Mouse (Mus musculus): ENCODE data around the gene Apoc4. TPM values are rescaled to one million over a fixed set of nuclear protein-coding genes. Genes with fewer than 3 reads are reported as not detected.
A peak's percentile ranks its signal among the peaks of the same experiment; 100 is the strongest.

Gene Apoc4
- total RNA-seq, 2 experiments from 2014 or later, result not detected

DNA sequence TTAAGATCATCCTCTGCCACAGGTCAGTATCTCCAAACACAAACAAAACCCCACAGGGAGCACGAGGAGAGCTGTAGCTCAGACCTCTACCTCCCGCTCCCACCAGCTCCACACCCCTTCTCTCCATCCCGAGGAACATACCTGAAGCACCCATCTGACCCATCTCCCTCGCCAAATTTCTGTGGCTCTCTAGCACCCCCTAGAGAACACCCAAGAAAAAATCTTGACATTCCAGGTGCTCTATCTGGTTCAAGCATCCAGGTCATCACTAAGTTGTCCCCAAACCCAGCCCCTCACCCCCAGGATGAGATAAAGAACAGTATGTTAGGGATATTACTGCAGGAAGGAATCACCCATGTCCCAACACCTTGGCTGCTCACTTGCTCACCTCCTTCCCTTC is 31.9 kb upstream of the Apoc4 start:
- no peak overlapping the region for H3K4me3 ChIP-seq

DNA sequence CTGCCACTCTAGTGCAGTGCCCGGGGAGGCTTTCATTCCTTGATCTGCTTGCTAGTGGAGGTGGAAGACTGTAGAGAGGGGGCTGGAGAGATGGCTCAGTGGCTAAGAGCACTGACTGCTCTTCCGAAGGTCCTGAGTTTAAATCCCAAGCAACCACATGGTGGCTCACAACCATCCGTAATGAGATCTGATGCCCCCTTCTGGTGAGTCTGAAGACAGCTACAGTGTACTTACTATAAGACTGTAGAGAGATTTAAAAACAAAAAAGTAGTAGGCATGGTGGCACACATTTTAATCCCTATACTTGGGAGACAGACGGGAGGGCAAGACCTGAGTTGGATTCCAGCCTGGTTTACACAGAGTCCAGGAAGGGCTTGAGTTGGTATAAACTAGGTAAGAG is 31.1 kb upstream of the Apoc4 start:
- H3K4me3 ChIP-seq, result no peak overlapping the region
- intact Hi-C loops (cut with DNase I), result no loop called here
- no peak overlapping the region for H3K27ac ChIP-seq
- TF ChIP-seq CTCF (IDR thresholded peaks at IDR 0.05), result peak; percentile 53
- DNase-seq, result no peak

More for the DNA sequence above, 31.9 kb upstream of the Apoc4 start:
- intact Hi-C loops (cut with DNase I), result loop anchor here (1.0 kb wide), 1 partner anchor 44 kb away; no protein-coding TSS in a partner anchor
- DNase-seq, result no peak
- no peak overlapping the region for H3K27ac ChIP-seq
- TF ChIP-seq CTCF (IDR thresholded peaks at IDR 0.05), result peak; percentile 60

DNA sequence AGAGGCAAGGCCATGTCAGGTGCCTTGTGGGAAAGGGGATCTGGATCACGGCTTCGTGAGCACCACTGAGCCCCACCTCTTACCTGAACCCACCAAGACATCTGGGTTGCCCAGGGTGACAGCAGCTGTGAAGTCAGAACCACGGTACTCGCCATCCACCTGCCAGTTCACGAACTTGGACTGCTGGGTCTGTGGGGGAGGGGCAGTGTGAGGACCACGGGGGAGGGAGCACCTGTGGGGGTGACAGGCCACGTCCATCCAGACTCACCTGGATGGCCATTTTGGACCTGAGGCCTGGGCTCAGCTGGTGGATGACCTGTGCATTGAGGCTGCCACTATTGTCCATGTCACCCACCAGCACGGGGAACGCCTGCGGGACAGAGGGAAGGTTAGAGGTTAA is 29.4 kb upstream of the Apoc4 start:
- Histone ChIP-seq H3K4me3 (no peak overlapping the region), H3K27ac (no peak overlapping the region)
- intact Hi-C loops (cut with DNase I), result no loop called here
- DNase-seq, result no peak
- no peak for TF ChIP-seq CTCF (IDR thresholded peaks at IDR 0.05)

DNA sequence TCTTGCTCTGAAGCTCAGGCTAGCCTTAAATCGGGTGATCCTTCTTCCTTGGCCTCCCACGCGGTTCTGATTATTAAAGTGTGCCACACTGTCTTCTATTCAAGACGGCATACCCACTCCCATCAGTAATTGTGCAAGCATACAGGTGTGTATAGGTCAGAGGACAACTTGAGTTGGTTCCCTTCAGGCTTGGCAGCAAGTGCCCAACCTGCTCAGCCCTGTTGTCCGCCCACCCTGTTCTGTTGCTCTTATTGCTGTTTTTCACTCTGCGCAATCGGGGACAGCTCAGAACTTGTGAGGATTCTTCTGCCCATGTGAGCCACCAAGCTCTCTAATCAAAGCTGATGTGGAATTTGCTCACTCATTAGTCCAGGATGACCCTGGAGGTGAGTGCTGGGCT is 24.0 kb upstream of the Apoc4 start:
- intact Hi-C loops (cut with DNase I), result no loop called here

DNA sequence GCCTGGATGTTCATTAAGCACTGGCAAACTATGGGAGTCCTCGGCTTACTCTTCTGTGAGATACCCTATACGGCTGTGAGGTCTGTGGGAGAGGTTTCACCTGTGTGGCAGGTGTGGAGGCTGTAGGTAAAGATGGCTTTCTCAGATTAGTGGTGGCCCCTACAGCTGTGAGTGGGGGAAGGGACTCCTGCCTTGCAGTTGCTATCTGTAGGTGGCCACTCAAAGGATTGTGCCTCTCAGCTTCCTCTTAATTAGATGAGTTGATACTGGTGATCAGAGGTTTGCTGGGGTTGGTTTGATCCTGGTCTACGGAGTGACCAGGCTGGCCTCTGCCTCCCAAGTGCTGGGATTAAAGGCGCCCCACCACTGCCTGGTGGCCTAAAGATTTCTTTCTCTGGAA is 23.2 kb upstream of the Apoc4 start:
- no peak overlapping the region for H3K27ac ChIP-seq
- H3K4me3 ChIP-seq, result no peak overlapping the region
- intact Hi-C loops (cut with DNase I), result no loop called here
- DNase-seq, result no peak
- TF ChIP-seq CTCF (IDR thresholded peaks at IDR 0.05), result no peak

More for the DNA sequence above, 24.0 kb upstream of the Apoc4 start:
- no peak for TF ChIP-seq CTCF (IDR thresholded peaks at IDR 0.05)
- Histone ChIP-seq H3K27ac (no peak overlapping the region), H3K4me3 (no peak overlapping the region)
- DNase-seq, result no peak

DNA sequence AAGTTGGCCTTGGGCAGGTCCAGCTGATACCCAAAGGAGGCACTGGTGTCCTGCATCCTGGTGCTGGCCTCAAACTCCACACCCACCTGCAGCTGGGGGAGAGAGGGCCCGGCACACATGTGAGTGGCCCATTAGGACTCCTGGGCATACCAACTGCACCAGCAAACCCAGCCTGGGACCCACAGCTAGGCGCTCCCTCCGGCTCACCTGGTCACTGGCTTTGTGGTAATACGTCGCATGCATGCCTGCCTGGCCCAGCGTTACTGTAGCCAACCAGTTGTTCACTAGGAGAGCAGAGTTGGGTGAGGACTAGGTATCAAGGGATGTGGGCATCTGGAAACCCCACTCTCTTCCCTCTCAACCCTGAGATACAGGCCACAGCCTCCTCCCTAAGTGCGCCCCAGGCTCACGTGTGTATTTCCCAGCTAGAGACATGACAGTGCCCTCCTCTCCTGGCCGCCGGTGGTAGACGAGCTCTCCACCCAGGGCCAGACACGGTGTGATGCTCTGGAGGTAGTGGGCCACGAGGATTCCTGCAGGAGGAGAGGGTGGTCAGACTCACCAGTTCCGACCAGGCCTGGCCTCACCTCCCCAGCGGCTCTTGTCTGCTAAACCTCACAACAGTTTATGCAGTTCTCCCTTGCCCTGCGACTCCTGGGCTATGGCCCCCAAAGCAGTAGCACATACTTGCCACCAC is 21.7 kb upstream of the Apoc4 start:
- H3K4me3 ChIP-seq, result no peak overlapping the region
- H3K27ac ChIP-seq, result no peak overlapping the region
- TF ChIP-seq CTCF (IDR thresholded peaks at IDR 0.05), result no peak
- DNase-seq, result no peak
- intact Hi-C loops (cut with DNase I), result no loop called here

DNA sequence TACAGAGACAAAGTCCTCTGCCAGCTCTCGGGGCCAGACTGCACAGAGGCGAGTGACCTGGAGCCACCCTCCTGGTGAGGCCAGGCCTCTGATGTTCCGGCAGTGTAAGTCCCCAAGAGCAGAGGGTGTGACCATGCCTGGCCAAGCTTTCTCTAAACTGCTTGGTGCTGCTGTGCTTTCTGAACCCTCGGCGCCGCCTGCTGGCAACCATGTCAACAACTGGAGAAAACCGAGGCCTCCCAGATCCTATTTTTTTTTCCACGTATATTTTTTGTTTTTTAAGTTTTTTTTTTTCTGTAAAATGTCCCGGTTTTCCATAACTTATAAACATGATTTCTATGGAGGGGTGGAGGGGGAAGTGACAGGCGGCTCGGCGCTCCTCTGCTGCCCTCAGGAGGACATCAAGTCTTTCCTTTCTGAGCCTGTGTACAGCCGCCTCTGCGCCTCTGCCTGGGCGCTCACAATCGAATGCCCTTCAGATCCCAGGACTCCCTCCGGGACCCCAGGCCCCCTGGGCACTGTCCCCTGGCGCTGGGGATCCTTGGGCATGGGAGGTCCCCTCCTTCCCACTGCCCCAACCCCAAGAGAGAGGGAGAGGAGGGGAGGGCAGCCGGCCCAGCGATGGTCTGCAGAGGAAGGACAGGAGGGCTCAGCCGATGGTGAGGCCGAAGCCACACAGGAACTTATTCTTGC is 19.9 kb upstream of the Apoc4 start:
- Histone ChIP-seq H3K27ac (peak overlapping the region; percentile 83), H3K4me3 (peak overlapping the region; percentile 24; the same call in 1 of the 2 replicates)
- intact Hi-C loops (cut with DNase I), result loop anchor here (2.0 kb wide), 1 partner anchor 32 kb away; no protein-coding TSS in a partner anchor
- DNase-seq, result peak; percentile 82
- TF ChIP-seq CTCF (IDR thresholded peaks at IDR 0.05), result peak; percentile 70

DNA sequence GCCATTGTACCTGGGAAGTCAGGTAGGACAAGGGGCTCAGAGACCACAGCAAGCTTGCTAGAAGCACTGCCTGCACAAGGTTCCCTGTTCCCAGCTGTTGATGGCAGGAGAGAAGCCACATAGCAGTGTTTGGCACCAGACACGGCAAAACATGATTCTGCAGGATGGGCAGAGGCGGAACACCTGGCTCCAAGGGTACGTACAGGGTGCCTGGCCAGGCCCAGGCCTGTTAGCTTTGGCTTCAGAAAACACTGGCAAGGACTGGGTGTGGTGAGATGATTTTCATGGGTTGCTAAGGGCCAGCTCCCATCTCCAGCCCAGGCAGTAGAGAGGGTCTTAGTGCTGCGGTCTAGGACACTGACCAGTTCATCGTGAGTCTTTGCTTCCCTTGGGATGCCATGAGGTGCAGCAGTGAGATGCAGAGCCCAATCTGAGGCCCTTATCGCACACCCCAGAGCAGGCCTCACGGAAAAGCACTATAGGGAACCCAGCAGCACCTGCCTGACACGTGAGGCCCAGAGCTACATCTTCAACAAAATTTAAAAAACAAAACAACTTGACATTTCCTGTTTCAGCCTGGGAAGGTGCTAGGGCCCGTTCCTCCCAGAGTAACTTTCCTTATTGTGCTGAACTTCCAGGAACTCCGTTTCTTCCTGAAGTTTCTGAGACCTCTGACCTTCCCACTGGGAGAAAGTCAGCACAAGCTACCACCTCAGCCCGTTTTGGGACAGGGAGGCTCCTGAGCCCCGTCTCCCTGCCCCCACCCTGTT is 19.2 kb upstream of the Apoc4 start:
- TF ChIP-seq CTCF (IDR thresholded peaks at IDR 0.05), result no peak
- no peak for DNase-seq
- Histone ChIP-seq H3K4me3 (peak overlapping the region; percentile 21; the same call in 1 of the 2 replicates), H3K27ac (peak overlapping the region; percentile 83)
- intact Hi-C loops (cut with DNase I), result loop anchor here (2.0 kb wide), 1 partner anchor 32 kb away; no protein-coding TSS in a partner anchor

DNA sequence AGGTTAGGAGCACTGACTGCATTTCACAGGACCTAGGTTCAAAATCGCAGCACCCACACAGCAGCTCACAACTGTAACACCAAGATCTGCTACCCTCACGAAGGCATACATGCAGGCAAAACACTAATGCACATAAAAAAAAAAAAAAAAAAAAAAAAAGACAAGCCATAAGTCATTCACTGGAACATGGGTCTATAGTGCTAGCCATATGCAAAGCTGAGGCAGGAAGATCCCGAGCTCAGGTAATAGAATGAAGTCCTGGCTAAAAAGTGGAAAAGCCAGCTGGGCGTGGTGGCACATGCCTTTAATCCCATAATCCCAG is 18.5 kb upstream of the Apoc4 start:
- DNase-seq, result no peak
- no peak for TF ChIP-seq CTCF (IDR thresholded peaks at IDR 0.05)
- intact Hi-C loops (cut with DNase I), result loop anchor here (2.0 kb wide), 1 partner anchor 31 kb away; no protein-coding TSS in a partner anchor
- H3K4me3 ChIP-seq, result no peak overlapping the region; the same call in 1 of the 2 replicates
- H3K27ac ChIP-seq, result peak overlapping the region; percentile 83

DNA sequence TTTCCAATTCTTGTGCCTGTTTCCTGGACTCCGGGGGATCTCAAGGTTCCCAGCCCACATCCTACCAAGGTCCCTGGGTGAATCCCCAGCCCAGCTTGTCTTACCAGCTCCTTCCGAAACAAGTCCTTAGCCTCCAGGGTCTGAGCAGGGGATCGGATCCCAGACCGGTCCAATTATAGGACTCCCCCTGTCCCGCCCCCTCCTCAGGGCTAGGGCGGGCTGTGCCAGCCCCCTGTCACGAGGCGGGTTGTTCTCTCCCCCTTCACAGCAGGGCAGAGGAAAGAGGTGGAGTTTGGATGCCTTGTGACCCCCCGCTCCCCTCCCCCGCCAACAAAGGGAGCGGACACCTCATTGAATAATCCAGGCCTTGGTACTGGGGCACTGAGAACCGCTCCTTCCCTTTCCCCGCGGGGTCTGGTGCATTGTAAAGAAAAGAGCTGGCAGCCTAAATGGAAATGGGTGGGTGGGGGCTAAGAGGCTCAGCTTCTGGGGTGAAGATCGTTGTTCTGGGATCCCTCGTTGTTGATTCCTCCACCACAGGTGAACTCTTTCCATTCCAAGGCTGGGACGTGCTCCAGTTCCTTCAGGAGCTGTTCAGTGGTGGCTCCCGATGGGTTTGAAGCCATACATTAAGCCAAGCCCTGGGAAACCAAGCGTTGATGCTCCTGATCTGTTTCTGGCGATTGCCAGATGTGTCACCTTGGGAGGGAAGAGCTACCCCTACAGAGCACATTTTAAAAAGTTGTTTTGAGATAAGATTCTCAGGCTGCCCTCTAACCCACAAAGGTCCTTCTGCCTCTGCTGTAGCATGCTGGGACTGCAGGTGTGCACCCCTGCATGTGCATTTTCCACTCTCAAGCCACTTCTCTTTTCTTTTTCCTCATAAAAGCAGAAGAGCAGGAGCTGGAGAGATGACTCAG is 17.9 kb upstream of the Apoc4 start, which contains the start of gene Apoe:
Gene Apoe (minus strand): TSS at position 282 of the 920 bp plus-strand sequence.
- peak; percentile 68 for DNase-seq

DNA sequence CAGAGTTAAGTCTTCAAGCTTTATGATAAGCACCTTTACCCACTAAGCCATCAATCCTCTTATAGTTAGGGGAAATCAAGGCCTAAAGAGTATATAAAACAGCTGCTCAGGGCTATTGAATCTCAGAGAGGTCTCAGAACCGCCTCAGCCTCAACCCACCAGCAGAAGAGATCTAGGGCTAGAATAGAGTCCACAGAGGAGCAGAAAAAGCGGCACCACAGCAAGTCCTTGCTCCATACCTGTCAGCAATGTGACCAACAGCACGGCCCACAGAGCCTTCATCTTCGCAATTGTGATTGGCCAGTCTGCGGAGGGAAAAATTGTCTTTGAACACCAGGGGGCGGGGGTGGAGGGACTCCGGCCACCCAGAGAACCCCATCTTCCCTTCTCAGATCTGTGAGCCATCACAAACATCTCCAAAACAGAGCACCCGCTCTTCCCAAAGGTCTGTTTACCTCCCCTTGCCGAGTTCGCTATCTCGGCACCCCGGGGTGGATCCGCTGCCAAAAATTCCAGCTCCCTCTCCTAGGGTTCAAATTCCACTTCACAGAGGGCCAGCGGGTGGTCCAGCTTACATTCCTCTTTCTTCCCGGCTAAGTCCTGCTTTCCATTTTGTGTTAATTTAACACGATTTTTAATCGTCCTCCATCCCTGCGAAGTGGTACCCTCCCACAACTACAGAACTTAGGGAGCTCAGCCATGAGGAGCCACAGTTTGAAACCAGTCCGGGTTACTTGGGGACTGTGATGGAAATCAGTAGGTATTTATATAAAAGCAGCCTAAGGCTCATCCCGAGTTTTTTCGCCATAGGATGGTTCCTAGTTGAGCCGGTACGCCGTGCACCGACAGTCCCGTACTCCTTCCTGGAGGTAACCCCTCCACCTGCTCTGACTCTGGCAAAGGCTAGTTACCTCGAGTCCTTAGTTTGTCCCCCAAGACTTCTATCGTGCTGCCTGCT is 16.9 kb upstream of the Apoc4 start:
- no peak for DNase-seq
- peak; percentile 24 for TF ChIP-seq CTCF (IDR thresholded peaks at IDR 0.05)
- intact Hi-C loops (cut with DNase I), result no loop called here
- peak overlapping the region; percentile 69 for H3K4me3 ChIP-seq
- peak overlapping the region; percentile 83 for H3K27ac ChIP-seq

More for the DNA sequence above, 17.9 kb upstream of the Apoc4 start, which contains the start of gene Apoe:
- no peak for TF ChIP-seq CTCF (IDR thresholded peaks at IDR 0.05)
- intact Hi-C loops (cut with DNase I), result no loop called here
- H3K4me3 ChIP-seq, result peak within 1 kb of the TSS; percentile 69
- peak within 1 kb of the TSS; percentile 83 for H3K27ac ChIP-seq
